Mouse (Mus musculus) cerebellum, adult 2 months (tissue): ENCODE measurements around the gene Rtn4r.

Experiments
- CTCF ChIP-seq: fragments of 200-500 bp; IDR thresholded peaks from 2 replicates; pipeline ENCODE4 v1.5.1; 2011; ENCODE audit warnings: low read depth, mild to moderate bottlenecking, control low read depth, low read length, moderate library complexity, borderline replicate concordance; ENCODE audit not compliant: insufficient read depth
- POLR2A ChIP-seq: fragments of 200-500 bp; IDR thresholded peaks from 2 replicates; pipeline ENCODE4 v1.6.1; 2011; ENCODE audit warnings: low read length, control low read depth, borderline replicate concordance; ENCODE audit not compliant: insufficient read depth

GRCm38 (mm10) chr16:18116467-18116866 is 11.0 kb upstream of the Rtn4r start:
- TF ChIP-seq CTCF (no peak), POLR2A (no peak)
